6 mouse cellular contexts compared by ENCODE assay signal in the genomic region with DNA sequence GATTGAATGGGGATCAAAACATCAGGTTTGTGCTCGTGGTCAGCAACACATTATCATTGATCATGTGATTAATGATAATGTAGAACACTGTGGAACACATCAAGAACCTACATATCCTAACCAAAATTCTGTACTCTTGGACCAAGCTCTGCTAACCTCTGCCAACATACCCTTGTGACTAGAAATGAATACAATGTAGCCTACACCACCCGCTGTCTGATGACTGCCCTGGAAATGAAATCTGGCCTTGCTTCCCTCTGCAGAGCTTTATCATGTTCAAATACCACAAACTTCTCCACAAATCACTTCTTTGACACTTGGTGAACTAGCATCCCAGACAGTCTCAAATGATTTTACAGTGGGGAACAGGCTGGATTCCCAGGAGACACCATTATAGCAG.
"Had no signal": no experiment of that assay in that cellular context is flagged by ENCODE, and none has a peak within 500 bp of the region (broad histone marks: within the 10 kb centered on the region; RNA-seq: fewer than 3 reads in every experiment).

No protein-coding gene starts in this region.

- DNase-seq: lung, adult 2 months; lung, postnatal 14 days; lung, postnatal 36 days; thymus, adult 2 months; thymus, postnatal 25 days; thymus, postnatal 4 days had no signal
